Mouse (Mus musculus) limb, embryonic 12.5 days (tissue): ENCODE data around the gene Cpne2. TPM values are rescaled to one million over a fixed set of nuclear protein-coding genes. Genes with fewer than 3 reads are reported as not detected.

ENCODE experiments used
- ATAC-seq: fragments of 200-750 bp; cut with Nextera tagmentation; 2 replicates; pipeline ENCODE4 v1.8.0; 2017; ENCODE audit warnings: low read depth, moderate TSS enrichment; ENCODE audit not compliant: insufficient number of reproducible peaks, insufficient read depth, low FRiP score, low TSS enrichment
- H3K27ac ChIP-seq: fragments of 300-500 bp; sonication (generic); 2 replicates; pipeline ENCODE4 v1.5.1; 2016; ENCODE audit warnings: mild to moderate bottlenecking, moderate library complexity
- H3K27me3 ChIP-seq: fragments of 300-500 bp; sonication (generic); 2 replicates; pipeline ENCODE4 v1.6.1; 2016; ENCODE audit warnings: mild to moderate bottlenecking, moderate library complexity
- H3K36me3 ChIP-seq: fragments of 300-500 bp; sonication (generic); 2 replicates; pipeline ENCODE4 v1.6.1; 2016; ENCODE audit warnings: mild to moderate bottlenecking, moderate library complexity
- H3K4me1 ChIP-seq: fragments of 300-500 bp; sonication (generic); replicated peaks from 2 replicates; pipeline ENCODE4 v1.6.1; 2016
- H3K4me2 ChIP-seq: fragments of 300-500 bp; sonication (generic); 2 replicates; pipeline ENCODE4 v1.6.1; 2016; ENCODE audit warnings: mild to moderate bottlenecking, moderate library complexity
- H3K4me3 ChIP-seq: fragments of 300-500 bp; sonication (generic); replicated peaks from 2 replicates; pipeline ENCODE4 v1.5.1; 2016; ENCODE audit warnings: mild to moderate bottlenecking
- H3K9ac ChIP-seq: fragments of 300-500 bp; sonication (generic); replicated peaks from 2 replicates; pipeline ENCODE4 v1.6.1; 2016; ENCODE audit warnings: mild to moderate bottlenecking, moderate library complexity
- H3K9me3 ChIP-seq: fragments of 300-500 bp; sonication (generic); 2 replicates; pipeline ENCODE4 v1.6.1; 2016; ENCODE audit warnings: mild to moderate bottlenecking, moderate library complexity
- WGBS: fragments of 180-500 bp; shearing (Covaris S2); methylation state at CpG from one replicate; pipeline ENCODE4 v1.1.7; 2016; 5-methylcytosine and 5-hydroxymethylcytosine counted together
- polyA plus RNA-seq: library from polyadenylated mRNA; unstranded; fragments of >200 nt; fragmentation: Nextera tagmentation; extraction: Ambion mirVana; gene quantifications from 2 replicates; pipeline ENCODE4 v1.2.1, GENCODE M21; 2016

The Cpne2 gene
- polyA plus RNA-seq, 1 experiment from 2014 or later = 7.0 TPM

GRCm38 (mm10) chr8:94519021-94519420 is 13.8 kb upstream of the Cpne2 start:
- Histone ChIP-seq H3K9ac (no peak overlapping the region), H3K9me3 (no peaks in the 10 kb centered on the region), H3K27me3 (0 out of 2 replicates have a peak, but pooled peaks cover 8% of the 10 kb centered on the region), H3K4me3 (no peak overlapping the region), H3K36me3 (no peaks in the 10 kb centered on the region), H3K27ac (no peak overlapping the region), H3K4me1 (no peaks in the 10 kb centered on the region), H3K4me2 (no peak overlapping the region)
- WGBS = 91% methylated on average over 5 of the region's 5 CpGs
- ATAC-seq = no peak

- Histone ChIP-seq H3K4me3 (no peak overlapping the region), H3K4me2 (no peak overlapping the region), H3K4me1 (no peaks in the 10 kb centered on the region), H3K36me3 (no peaks in the 10 kb centered on the region), H3K27me3 (0 out of 2 replicates have a peak, but pooled peaks cover 4% of the 10 kb centered on the region), H3K9ac (no peak overlapping the region), H3K9me3 (no peaks in the 10 kb centered on the region), H3K27ac (no peak overlapping the region)
- no peak for ATAC-seq
- WGBS = 49% methylated on average over 4 of the region's 4 CpGs
Measured at GRCm38 (mm10) chr8:94521481-94521880, 11.3 kb upstream of the Cpne2 start.

GRCm38 (mm10) chr8:94522482-94522881 is 10.3 kb upstream of the Cpne2 start:
- H3K4me3 ChIP-seq = no peak overlapping the region
- H3K27me3 ChIP-seq = 0 out of 2 replicates have a peak, but pooled peaks cover 4% of the 10 kb centered on the region
- H3K9me3 ChIP-seq = no peaks in the 10 kb centered on the region
- no peaks in the 10 kb centered on the region for H3K4me1 ChIP-seq
- H3K9ac ChIP-seq = no peak overlapping the region
- WGBS = 74% methylated on average over 3 of the region's 3 CpGs
- H3K27ac ChIP-seq = no peak overlapping the region
- no peaks in the 10 kb centered on the region for H3K36me3 ChIP-seq
- ATAC-seq = no peak
- no peak overlapping the region for H3K4me2 ChIP-seq

- 86% methylated on average over 9 of the region's 9 CpGs for WGBS
- H3K36me3 ChIP-seq = no peaks in the 10 kb centered on the region
- no peak overlapping the region for H3K4me2 ChIP-seq
- H3K27ac ChIP-seq = no peak overlapping the region
- no peak overlapping the region for H3K9ac ChIP-seq
- no peak overlapping the region for H3K4me3 ChIP-seq
- H3K4me1 ChIP-seq = no peaks in the 10 kb centered on the region
- H3K27me3 ChIP-seq = no peaks in the 10 kb centered on the region
- no peaks in the 10 kb centered on the region for H3K9me3 ChIP-seq
- no peak for ATAC-seq
Measured at GRCm38 (mm10) chr8:94524554-94524953, 8.2 kb upstream of the Cpne2 start.

- Histone ChIP-seq H3K27me3 (peaks cover 13% of the 10 kb centered on the region), H3K27ac (no peak overlapping the region), H3K9ac (no peak overlapping the region), H3K4me1 (no peaks in the 10 kb centered on the region), H3K9me3 (no peaks in the 10 kb centered on the region), H3K4me3 (no peak overlapping the region), H3K36me3 (no peaks in the 10 kb centered on the region), H3K4me2 (no peak overlapping the region)
- 82% methylated on average over 7 of the region's 7 CpGs for WGBS
- no peak for ATAC-seq
Measured at GRCm38 (mm10) chr8:94527178-94527577, 5.6 kb upstream of the Cpne2 start.

- Histone ChIP-seq H3K27me3 (peaks cover 23% of the 10 kb centered on the region), H3K4me1 (0 out of 2 replicates have a peak, but pooled peaks cover 5% of the 10 kb centered on the region), H3K4me3 (no peak overlapping the region), H3K4me2 (no peak overlapping the region), H3K9me3 (no peaks in the 10 kb centered on the region), H3K36me3 (no peaks in the 10 kb centered on the region), H3K27ac (no peak overlapping the region), H3K9ac (no peak overlapping the region)
- WGBS = 43% methylated on average over 4 of the region's 4 CpGs
- ATAC-seq = no peak
Measured at GRCm38 (mm10) chr8:94528245-94528644, 4.5 kb upstream of the Cpne2 start.

GRCm38 (mm10) chr8:94529875-94530274 is 2.9 kb upstream of the Cpne2 start:
- ATAC-seq = no peak
- H3K9me3 ChIP-seq = no peaks in the 10 kb centered on the region
- H3K4me1 ChIP-seq = 0 out of 2 replicates have a peak, but pooled peaks cover 10% of the 10 kb centered on the region
- no peak overlapping the region for H3K4me3 ChIP-seq
- no peak overlapping the region for H3K27ac ChIP-seq
- H3K36me3 ChIP-seq = no peaks in the 10 kb centered on the region
- no peak overlapping the region for H3K4me2 ChIP-seq
- WGBS = 62% methylated on average over 4 of the region's 4 CpGs
- no peak overlapping the region for H3K9ac ChIP-seq
- H3K27me3 ChIP-seq = peaks cover 40% of the 10 kb centered on the region

- Histone ChIP-seq H3K4me1 (0 out of 2 replicates have a peak, but pooled peaks cover 10% of the 10 kb centered on the region), H3K27ac (no peak overlapping the region), H3K4me2 (no peak overlapping the region), H3K27me3 (peaks cover 47% of the 10 kb centered on the region), H3K9ac (no peak overlapping the region), H3K36me3 (no peaks in the 10 kb centered on the region), H3K4me3 (no peak overlapping the region), H3K9me3 (no peaks in the 10 kb centered on the region)
- WGBS = 91% methylated on average over 4 of the region's 4 CpGs
- ATAC-seq = no peak
Measured at GRCm38 (mm10) chr8:94530643-94531042, 2.1 kb upstream of the Cpne2 start.

GRCm38 (mm10) chr8:94532000-94532399 is 790 bp upstream of the Cpne2 start:
- H3K27ac ChIP-seq = no peak overlapping the region
- H3K36me3 ChIP-seq = no peaks in the 10 kb centered on the region
- H3K9ac ChIP-seq = no peak overlapping the region
- H3K4me1 ChIP-seq = 0 out of 2 replicates have a peak, but pooled peaks cover 10% of the 10 kb centered on the region
- H3K27me3 ChIP-seq = peaks cover 54% of the 10 kb centered on the region
- H3K9me3 ChIP-seq = no peaks in the 10 kb centered on the region
- peak overlapping the region; percentile 65 for H3K4me3 ChIP-seq
- ATAC-seq = no peak
- peak overlapping the region; percentile 95 for H3K4me2 ChIP-seq
- WGBS = 4% methylated on average over 8 of the region's 8 CpGs

- Histone ChIP-seq H3K27ac (no peak overlapping the region), H3K4me1 (0 out of 2 replicates have a peak, but pooled peaks cover 10% of the 10 kb centered on the region), H3K9ac (peak overlapping the region; percentile 76), H3K4me2 (peak overlapping the region; percentile 95), H3K9me3 (no peaks in the 10 kb centered on the region), H3K36me3 (no peaks in the 10 kb centered on the region), H3K27me3 (peaks cover 57% of the 10 kb centered on the region), H3K4me3 (peak overlapping the region; percentile 65)
- ATAC-seq = no peak
- WGBS = 0% methylated on average over 34 of the region's 34 CpGs
Measured at GRCm38 (mm10) chr8:94532525-94532872, 291 bp upstream of the Cpne2 start.

GRCm38 (mm10) chr8:94534612-94535011 is 1.8 kb downstream of the Cpne2 start:
- Histone ChIP-seq H3K27me3 (peaks cover 58% of the 10 kb centered on the region), H3K9me3 (no peaks in the 10 kb centered on the region), H3K4me1 (0 out of 2 replicates have a peak, but pooled peaks cover 10% of the 10 kb centered on the region), H3K4me2 (no peak overlapping the region), H3K27ac (no peak overlapping the region), H3K4me3 (no peak overlapping the region), H3K9ac (no peak overlapping the region), H3K36me3 (no peaks in the 10 kb centered on the region)
- ATAC-seq = no peak
- WGBS = 31% methylated on average over 4 of the region's 4 CpGs

GRCm38 (mm10) chr8:94535631-94536030 is 2.8 kb downstream of the Cpne2 start:
- H3K36me3 ChIP-seq = no peaks in the 10 kb centered on the region
- no peak for ATAC-seq
- 0 out of 2 replicates have a peak, but pooled peaks cover 10% of the 10 kb centered on the region for H3K4me1 ChIP-seq
- H3K4me2 ChIP-seq = no peak overlapping the region
- no peak overlapping the region for H3K27ac ChIP-seq
- WGBS = 82% methylated on average over 7 of the region's 7 CpGs
- H3K27me3 ChIP-seq = peaks cover 58% of the 10 kb centered on the region
- H3K9me3 ChIP-seq = no peaks in the 10 kb centered on the region
- no peak overlapping the region for H3K4me3 ChIP-seq
- H3K9ac ChIP-seq = no peak overlapping the region
